In genomic region chr3:34552542-34553208, GRCm38 (mm10) we compare ENCODE assay signal across 15 mouse cellular contexts.
A peak's percentile ranks its signal among the peaks of the same experiment; 100 is the strongest.
DNase-seq lines count a peak whose midpoint lies in the region; ATAC-seq and TF ChIP-seq lines count a peak whose summit lies in the region.
"Had no signal": no experiment of that assay in that cellular context is flagged by ENCODE, and none has a peak within 500 bp of the region (broad histone marks: within the 10 kb centered on the region; RNA-seq: fewer than 3 reads in every experiment).

No protein-coding gene starts in this region.

- DNase-seq in layer of hippocampus, adult 2 months (ENCODE audit: low spot score in 2 of 2) = no peak
- DNase-seq in layer of hippocampus, postnatal 36 days = no peak
- no peak for DNase-seq in forebrain, embryonic 10.5 days (ENCODE audit: extremely low spot score, low spot score)
- no peak for DNase-seq in limb, embryonic 14.5 days (ENCODE audit: low spot score)
- DNase-seq in right cerebral cortex, postnatal 10 days (ENCODE audit: low spot score in 2 of 2) = no peak
- DNase-seq: adrenal gland, postnatal 25 days; cerebellum, postnatal 36 days; heart, postnatal 36 days; kidney, adult 9 months had no signal

- TF ChIP-seq POLR2A in limb, embryonic 14.5 days (IDR thresholded peaks at IDR 0.05; ENCODE audit: borderline replicate concordance, extremely low read depth, insufficient read depth, insufficient read length) = no peak

- no peak for TF ChIP-seq CTCF in layer of hippocampus, adult 2 months (conservative IDR thresholded peaks at IDR 0.05)

- no peak overlapping the region for H3K9ac ChIP-seq in embryonic facial prominence, embryonic 12.5 days
- H3K9ac ChIP-seq in limb, embryonic 14.5 days (ENCODE audit: low read depth, low read length, severe bottlenecking) = no peak overlapping the region
- H3K9ac ChIP-seq: liver, embryonic 15.5 days had no signal

- WGBS in embryonic facial prominence, embryonic 12.5 days = 43% methylated on average over 17 of the region's 17 CpGs
- 75% methylated on average over 17 of the region's 17 CpGs for WGBS in forebrain, embryonic 10.5 days
- WGBS in limb, embryonic 14.5 days = 39% methylated on average over 17 of the region's 17 CpGs

- peaks cover 3% of the 10 kb centered on the region; the same call in 1 of the 2 replicates for H3K4me1 ChIP-seq in embryonic facial prominence, embryonic 12.5 days
- H3K4me1 ChIP-seq in forebrain, embryonic 10.5 days = peaks cover 36% of the 10 kb centered on the region
- no peaks in the 10 kb centered on the region for H3K4me1 ChIP-seq in limb, embryonic 14.5 days (ENCODE audit: control insufficient read depth, insufficient read depth, low read length)
- H3K4me1 ChIP-seq: liver, embryonic 15.5 days had no signal

- peak overlapping the region; percentile 33 for H3K4me3 ChIP-seq in layer of hippocampus, adult 2 months
- no peak overlapping the region for H3K4me3 ChIP-seq in embryonic facial prominence, embryonic 12.5 days
- H3K4me3 ChIP-seq in forebrain, embryonic 10.5 days = no peak overlapping the region
- no peak overlapping the region; the same call in 1 of the 2 replicates for H3K4me3 ChIP-seq in limb, embryonic 14.5 days (replicated peaks; ENCODE audit: low read length)
- H3K4me3 ChIP-seq: liver, embryonic 15.5 days; myocyte had no signal

- no peaks in the 10 kb centered on the region for H3K27me3 ChIP-seq in embryonic facial prominence, embryonic 12.5 days
- no peaks in the 10 kb centered on the region for H3K27me3 ChIP-seq in forebrain, embryonic 10.5 days (ENCODE audit: poor library complexity, severe bottlenecking)
- H3K27me3 ChIP-seq in limb, embryonic 14.5 days (ENCODE audit: control insufficient read depth, insufficient read depth, low read length) = no peaks in the 10 kb centered on the region
- H3K27me3 ChIP-seq: liver, embryonic 15.5 days had no signal

- ATAC-seq in embryonic facial prominence, embryonic 12.5 days (ENCODE audit: insufficient number of reproducible peaks, insufficient read depth, low FRiP score, low TSS enrichment) = no peak
- ATAC-seq in limb, embryonic 14.5 days (ENCODE audit: low FRiP score, low read depth) = no peak
- no peak for ATAC-seq in monocyte, adult 5-6 weeks (replicated peaks; ENCODE audit: insufficient number of reproducible peaks, low FRiP score, low TSS enrichment, poor library complexity, severe bottlenecking)
- ATAC-seq: CD4-positive, CD25-positive, alpha-beta regulatory T cell, adult 4 months had no signal

- H3K36me3 ChIP-seq in embryonic facial prominence, embryonic 12.5 days = no peaks in the 10 kb centered on the region
- H3K36me3 ChIP-seq in forebrain, embryonic 10.5 days (replicated peaks) = no peaks in the 10 kb centered on the region
- no peaks in the 10 kb centered on the region for H3K36me3 ChIP-seq in limb, embryonic 14.5 days (ENCODE audit: control insufficient read depth, insufficient read depth, low read length)
- H3K36me3 ChIP-seq: liver, embryonic 15.5 days had no signal

- 0 out of 2 replicates have a peak overlapping the region, but pooled peaks have one; percentile 17 for H3K4me2 ChIP-seq in embryonic facial prominence, embryonic 12.5 days (replicated peaks)
- H3K4me2 ChIP-seq in limb, embryonic 14.5 days (replicated peaks; ENCODE audit: low read depth, low read length, severe bottlenecking) = peak overlapping the region; percentile 18; the same call in 1 of the 2 replicates
- H3K4me2 ChIP-seq: heart, embryonic 11.5 days; liver, embryonic 15.5 days had no signal

- H3K27ac ChIP-seq in layer of hippocampus, adult 2 months = no peak overlapping the region
- no peak overlapping the region for H3K27ac ChIP-seq in embryonic facial prominence, embryonic 12.5 days
- peak overlapping the region; percentile 30 for H3K27ac ChIP-seq in forebrain, embryonic 10.5 days
- H3K27ac ChIP-seq in limb, embryonic 14.5 days (replicated peaks; ENCODE audit: low read depth, low read length) = no peak overlapping the region
- H3K27ac ChIP-seq: liver, embryonic 15.5 days had no signal

- H3K9me3 ChIP-seq in embryonic facial prominence, embryonic 12.5 days = no peaks in the 10 kb centered on the region
- 0 out of 2 replicates have a peak, but pooled peaks cover 4% of the 10 kb centered on the region for H3K9me3 ChIP-seq in forebrain, embryonic 10.5 days
- H3K9me3 ChIP-seq in limb, embryonic 14.5 days (ENCODE audit: control insufficient read depth, low read length) = no peaks in the 10 kb centered on the region
- H3K9me3 ChIP-seq: liver, embryonic 15.5 days had no signal
